Mouse (Mus musculus) stomach, embryonic 16.5 days (tissue): ENCODE measurements around the gene Gm30302. TPM values are rescaled to one million over a fixed set of nuclear protein-coding genes. Genes with fewer than 3 reads are reported as not detected.
"Not testable (repeated sequence)": the region's sequence is repeated elsewhere in the genome, so short reads cannot be mapped to it uniquely, and the experiment has no call there.

ENCODE experiments used
- ATAC-seq: fragments of 200-750 bp; cut with Nextera tagmentation; 2 replicates; pipeline ENCODE4 v1.8.0; 2017; ENCODE audit warnings: moderate number of reproducible peaks, moderate TSS enrichment; ENCODE audit not compliant: insufficient read depth, low FRiP score
- H3K27ac ChIP-seq: fragments of 300-500 bp; sonication (generic); 2 replicates; pipeline ENCODE4 v1.5.1; 2014; ENCODE audit warnings: low read length
- H3K27me3 ChIP-seq: fragments of 300-500 bp; sonication (generic); 2 replicates; pipeline ENCODE4 v1.6.1; 2014; ENCODE audit warnings: low read length, control low read depth, mixed read lengths; ENCODE audit not compliant: control insufficient read depth, insufficient read depth
- H3K36me3 ChIP-seq: fragments of 300-500 bp; sonication (generic); 2 replicates; pipeline ENCODE4 v1.6.1; 2014; ENCODE audit warnings: low read length; ENCODE audit not compliant: control insufficient read depth, insufficient read depth
- H3K4me1 ChIP-seq: fragments of 300-500 bp; sonication (generic); 2 replicates; pipeline ENCODE4 v1.6.1; 2014; ENCODE audit warnings: low read length, control low read depth, mixed read lengths; ENCODE audit not compliant: control insufficient read depth, insufficient read depth
- H3K4me2 ChIP-seq: fragments of 300-500 bp; sonication (generic); 2 replicates; pipeline ENCODE4 v1.6.1; 2014; ENCODE audit warnings: low read depth, low read length, mixed read lengths
- H3K4me3 ChIP-seq: fragments of 300-500 bp; sonication (generic); replicated peaks from 2 replicates; pipeline ENCODE4 v1.5.1; 2014; ENCODE audit warnings: mild to moderate bottlenecking, low read length
- H3K9ac ChIP-seq: fragments of 300-500 bp; sonication (generic); 2 replicates; pipeline ENCODE4 v1.6.1; 2014; ENCODE audit warnings: low read length
- H3K9me3 ChIP-seq: fragments of 300-500 bp; sonication (generic); replicated peaks from 2 replicates; pipeline ENCODE4 v1.6.1; 2016; ENCODE audit warnings: low read length, control low read depth; ENCODE audit not compliant: control insufficient read depth
- WGBS: fragments of 180-500 bp; shearing (Covaris S2); extraction: QIAGEN DNeasy Blood & Tissue Kit; methylation state at CpG from one replicate; pipeline ENCODE4 v1.1.7; 2014; 5-methylcytosine and 5-hydroxymethylcytosine counted together
- polyA plus RNA-seq: library from polyadenylated mRNA; unstranded; fragments of >200 nt; fragmentation: Nextera tagmentation; extraction: Ambion mirVana; gene quantifications from 2 replicates; pipeline ENCODE4 v1.2.1, GENCODE M21; 2015

Gm30302 gene
- polyA plus RNA-seq, 1 experiment from 2014 or later = not detected

- H3K4me2 ChIP-seq = no peak overlapping the region
- WGBS = 68% methylated on average over 1 of the region's 1 CpGs
- H3K27ac ChIP-seq = no peak overlapping the region
- no peak overlapping the region for H3K4me3 ChIP-seq
- H3K4me1 ChIP-seq = no peaks in the 10 kb centered on the region
- H3K27me3 ChIP-seq = no peaks in the 10 kb centered on the region
- no peaks in the 10 kb centered on the region for H3K36me3 ChIP-seq
- no peak overlapping the region for H3K9ac ChIP-seq
- ATAC-seq = no peak
- no peaks in the 10 kb centered on the region for H3K9me3 ChIP-seq
Observed at GRCm38 (mm10) chr13:49807146-49807545, 8.3 kb upstream of the Gm30302 start.

GRCm38 (mm10) chr13:49788563-49789393 lies 10.0 kb downstream of the Gm30302 start:
- H3K4me1 ChIP-seq = no peaks in the 10 kb centered on the region
- no peak overlapping the region for H3K27ac ChIP-seq
- H3K27me3 ChIP-seq = no peaks in the 10 kb centered on the region
- ATAC-seq = no peak
- H3K36me3 ChIP-seq = no peaks in the 10 kb centered on the region
- H3K9me3 ChIP-seq = no peaks in the 10 kb centered on the region
- no peak overlapping the region for H3K4me3 ChIP-seq
- 37% methylated on average over 5 of the region's 5 CpGs for WGBS
- H3K4me2 ChIP-seq = no peak overlapping the region
- no peak overlapping the region for H3K9ac ChIP-seq

GRCm38 (mm10) chr13:49783899-49784298 lies 14.9 kb downstream of the Gm30302 start:
- H3K36me3 ChIP-seq = no peaks in the 10 kb centered on the region

GRCm38 (mm10) chr13:49771536-49771935 lies 27.3 kb downstream of the Gm30302 start:
- not testable (repeated sequence) for H3K9me3 ChIP-seq, H3K36me3 ChIP-seq, H3K9ac ChIP-seq, H3K4me3 ChIP-seq, H3K4me1 ChIP-seq, ATAC-seq, H3K27me3 ChIP-seq, H3K4me2 ChIP-seq, H3K27ac ChIP-seq

More at GRCm38 (mm10) chr13:49783899-49784298, 14.9 kb downstream of the Gm30302 start:
- no peaks in the 10 kb centered on the region for H3K4me1 ChIP-seq
- no peak overlapping the region for H3K27ac ChIP-seq
- 75% methylated on average over 3 of the region's 3 CpGs for WGBS
- ATAC-seq = no peak
- no peak overlapping the region for H3K4me2 ChIP-seq
- no peak overlapping the region for H3K9ac ChIP-seq
- H3K4me3 ChIP-seq = no peak overlapping the region
- no peaks in the 10 kb centered on the region for H3K9me3 ChIP-seq
- H3K27me3 ChIP-seq = no peaks in the 10 kb centered on the region

GRCm38 (mm10) chr13:49769111-49769510 lies 29.7 kb downstream of the Gm30302 start:
- no peak overlapping the region for H3K9ac ChIP-seq
- H3K4me1 ChIP-seq = no peaks in the 10 kb centered on the region
- H3K4me3 ChIP-seq = no peak overlapping the region
- H3K9me3 ChIP-seq = no peaks in the 10 kb centered on the region
- no peak overlapping the region for H3K4me2 ChIP-seq
- no peaks in the 10 kb centered on the region for H3K36me3 ChIP-seq
- H3K27me3 ChIP-seq = no peaks in the 10 kb centered on the region
- H3K27ac ChIP-seq = no peak overlapping the region
- 78% methylated on average over 16 of the region's 16 CpGs for WGBS
- ATAC-seq = no peak

- no peaks in the 10 kb centered on the region for H3K9me3 ChIP-seq
- no peaks in the 10 kb centered on the region for H3K4me1 ChIP-seq
- H3K27me3 ChIP-seq = no peaks in the 10 kb centered on the region
- H3K36me3 ChIP-seq = no peaks in the 10 kb centered on the region
- no peak overlapping the region for H3K9ac ChIP-seq
- WGBS = 14% methylated on average over 2 of the region's 2 CpGs
- no peak overlapping the region for H3K4me2 ChIP-seq
- no peak overlapping the region for H3K27ac ChIP-seq
- H3K4me3 ChIP-seq = no peak overlapping the region
- ATAC-seq = no peak
Observed at GRCm38 (mm10) chr13:49768048-49768447, 30.8 kb downstream of the Gm30302 start.

GRCm38 (mm10) chr13:49766269-49766668 lies 32.5 kb downstream of the Gm30302 start:
- Histone ChIP-seq H3K4me2 (no peak overlapping the region), H3K36me3 (no peaks in the 10 kb centered on the region), H3K4me1 (no peaks in the 10 kb centered on the region), H3K27ac (no peak overlapping the region), H3K9ac (no peak overlapping the region), H3K4me3 (no peak overlapping the region), H3K9me3 (no peaks in the 10 kb centered on the region), H3K27me3 (no peaks in the 10 kb centered on the region)
- WGBS = 53% methylated on average over 9 of the region's 9 CpGs
- no peak for ATAC-seq

GRCm38 (mm10) chr13:49765306-49765705 lies 33.5 kb downstream of the Gm30302 start:
- H3K27me3 ChIP-seq = no peaks in the 10 kb centered on the region
- 92% methylated on average over 8 of the region's 8 CpGs for WGBS
- no peak overlapping the region for H3K4me2 ChIP-seq
- H3K36me3 ChIP-seq = no peaks in the 10 kb centered on the region
- H3K4me1 ChIP-seq = no peaks in the 10 kb centered on the region
- no peaks in the 10 kb centered on the region for H3K9me3 ChIP-seq
- H3K27ac ChIP-seq = no peak overlapping the region
- H3K4me3 ChIP-seq = no peak overlapping the region
- no peak for ATAC-seq
- H3K9ac ChIP-seq = no peak overlapping the region

- no peaks in the 10 kb centered on the region for H3K36me3 ChIP-seq
- H3K9me3 ChIP-seq = no peaks in the 10 kb centered on the region
- WGBS = 88% methylated on average over 14 of the region's 14 CpGs
- H3K27me3 ChIP-seq = no peaks in the 10 kb centered on the region
- H3K4me1 ChIP-seq = no peaks in the 10 kb centered on the region
- no peak overlapping the region for H3K4me3 ChIP-seq
- H3K9ac ChIP-seq = no peak overlapping the region
- H3K27ac ChIP-seq = no peak overlapping the region
- no peak for ATAC-seq
- H3K4me2 ChIP-seq = no peak overlapping the region
Observed at GRCm38 (mm10) chr13:49762208-49762607, 36.6 kb downstream of the Gm30302 start.
